Mouse (Mus musculus) cerebellum, postnatal 25 days (tissue): Measurements from ENCODE around the gene Pnldc1.
"Not testable (repeated sequence)": the region's sequence is repeated elsewhere in the genome, so short reads cannot be mapped to it uniquely, and the experiment has no call there.

Experiments
- DNase-seq, 2 experiments: peaks; one replicate each; pipeline ENCODE4 v3.0.0; 2021; ENCODE audit warnings: mixed read lengths in 2 of 2

Pnldc1 gene

GRCm38 (mm10) chr17:12906436-12906835 is 3.6 kb downstream of the Pnldc1 start:
- DNase-seq = no peak

DNA sequence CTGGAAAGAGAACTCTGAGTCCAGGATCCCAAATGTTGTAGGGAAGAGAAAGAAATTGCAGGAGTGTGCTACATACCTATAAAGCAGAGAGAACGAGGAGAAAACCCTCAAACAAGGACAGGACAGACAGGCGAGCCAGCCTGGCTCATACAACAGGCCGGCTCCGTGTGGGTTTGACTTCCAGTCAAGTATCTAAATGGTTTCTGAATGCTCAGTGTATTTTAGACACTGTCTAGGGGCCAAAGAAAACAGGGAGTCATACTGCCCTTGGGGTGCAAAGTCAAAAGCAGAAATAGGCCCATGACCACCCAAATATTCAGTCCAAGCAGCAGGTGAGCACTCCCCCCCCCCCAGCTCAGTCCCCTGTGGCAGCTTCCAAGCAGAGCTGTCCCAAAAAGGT is 4.2 kb downstream of the Pnldc1 start:
- no peak for DNase-seq

GRCm38 (mm10) chr17:12904349-12904748 is 5.7 kb downstream of the Pnldc1 start:
- no peak for DNase-seq

- no peak for DNase-seq
These were observed 6.4 kb downstream of the Pnldc1 start for GRCm38 (mm10) chr17:12903372-12904333.

- no peak for DNase-seq
These were observed 7.7 kb downstream of the Pnldc1 start for GRCm38 (mm10) chr17:12902291-12902690.

- not testable (repeated sequence) for DNase-seq
These were observed 11.4 kb downstream of the Pnldc1 start for GRCm38 (mm10) chr17:12898607-12899006.

GRCm38 (mm10) chr17:12897674-12898073 is 12.4 kb downstream of the Pnldc1 start:
- DNase-seq = no peak

- DNase-seq = no peak
These were observed 18.0 kb downstream of the Pnldc1 start for GRCm38 (mm10) chr17:12892033-12892432.

GRCm38 (mm10) chr17:12891054-12891453 is 19.0 kb downstream of the Pnldc1 start:
- peak; percentile 36 to 58 for DNase-seq

GRCm38 (mm10) chr17:12887021-12887775 is 22.8 kb downstream of the Pnldc1 start:
- no peak for DNase-seq

DNA sequence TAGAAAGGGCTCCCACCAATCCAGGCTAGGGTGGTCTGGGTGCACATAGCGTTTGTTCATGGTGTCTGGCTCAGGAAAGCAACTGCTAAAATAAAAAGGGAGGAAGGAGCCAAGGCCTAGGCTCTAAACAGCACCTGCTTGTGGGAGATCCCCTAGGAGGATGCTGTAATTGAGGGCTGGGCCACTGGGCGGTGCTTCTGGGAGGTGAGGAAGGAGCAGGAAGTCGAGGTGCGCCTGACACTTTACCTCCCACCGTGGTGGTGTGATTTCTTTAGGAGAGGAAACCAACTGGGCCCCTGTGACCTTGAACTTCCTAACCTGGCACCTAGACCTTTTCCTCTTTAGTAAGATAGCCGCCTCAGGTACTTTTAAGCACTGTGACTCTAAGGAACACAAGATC is 23.4 kb downstream of the Pnldc1 start:
- no peak for DNase-seq

GRCm38 (mm10) chr17:12881216-12881615 is 28.8 kb downstream of the Pnldc1 start:
- no peak for DNase-seq

DNA sequence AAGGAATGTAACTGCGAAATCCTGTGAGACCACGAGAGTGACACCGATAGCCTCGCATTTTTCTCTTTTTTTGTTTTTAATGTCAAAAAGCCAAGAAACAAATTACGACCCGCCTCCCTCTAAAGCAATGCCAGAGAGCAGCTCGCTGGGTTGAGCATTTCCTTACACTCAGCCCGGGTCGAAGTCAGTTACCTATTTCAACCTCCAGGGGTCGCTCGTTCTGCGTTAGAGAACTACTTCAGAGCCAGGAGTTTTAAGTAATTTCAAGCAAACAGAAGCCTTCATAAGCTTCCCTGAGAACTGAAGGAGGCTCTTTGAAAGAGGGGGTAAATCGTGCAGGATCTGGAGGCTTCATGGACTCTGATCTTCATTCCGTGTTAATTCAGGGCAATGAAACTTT is 29.9 kb downstream of the Pnldc1 start:
- DNase-seq = peak; percentile 82 to 88

GRCm38 (mm10) chr17:12875734-12876133 is 34.3 kb downstream of the Pnldc1 start, which contains the start of gene Mrgprh:
TSS of gene Mrgprh (plus strand) at chr17:12876034.
- no peak for DNase-seq

- DNase-seq = peak in 1 of 2 experiments; percentile 54
These were observed 37.6 kb downstream of the Pnldc1 start for GRCm38 (mm10) chr17:12872275-12873028.

DNA sequence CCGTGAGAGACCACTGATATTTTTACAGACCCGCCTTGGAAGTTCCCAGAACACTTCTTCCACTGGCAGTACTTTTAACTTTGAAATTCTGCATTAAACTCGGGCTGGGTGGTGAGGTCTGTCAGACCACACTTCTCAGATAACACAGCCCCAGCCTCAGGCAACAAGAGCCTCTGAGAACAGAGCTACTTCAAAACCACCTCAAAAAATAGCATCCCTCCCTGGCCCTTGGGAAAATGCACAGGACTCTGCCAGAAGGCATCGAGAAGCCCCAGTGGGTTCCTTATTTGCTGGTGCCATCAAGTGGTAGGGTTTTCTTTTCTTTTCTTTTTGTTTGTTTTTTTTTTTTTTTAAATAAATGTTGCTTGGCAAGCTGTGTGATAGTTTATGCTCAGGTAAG is 41.4 kb downstream of the Pnldc1 start:
- DNase-seq = no peak

DNA sequence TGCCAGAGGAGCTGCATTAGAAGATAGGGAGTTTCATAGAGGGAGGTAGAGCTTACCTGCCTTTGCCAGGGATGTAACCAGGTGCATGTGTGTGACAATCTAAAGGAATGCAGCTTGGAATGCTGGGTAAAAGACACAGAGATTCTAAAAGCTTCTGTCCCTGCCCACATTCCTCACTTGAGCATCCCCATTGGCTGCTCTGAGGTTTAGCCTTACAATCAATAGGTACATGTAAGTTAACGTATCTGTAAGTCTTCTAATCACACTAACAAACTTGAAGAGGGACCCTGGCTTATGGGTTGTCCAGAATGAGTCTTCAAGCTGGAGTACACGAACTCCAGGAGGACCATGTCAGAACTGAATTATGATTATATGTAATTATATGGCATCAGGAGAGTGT is 42.0 kb downstream of the Pnldc1 start, which contains the start of gene Mas1:
Gene Mas1, minus strand, starts transcription at position 101 of the 400 bp plus-strand sequence.
- no peak for DNase-seq

DNA sequence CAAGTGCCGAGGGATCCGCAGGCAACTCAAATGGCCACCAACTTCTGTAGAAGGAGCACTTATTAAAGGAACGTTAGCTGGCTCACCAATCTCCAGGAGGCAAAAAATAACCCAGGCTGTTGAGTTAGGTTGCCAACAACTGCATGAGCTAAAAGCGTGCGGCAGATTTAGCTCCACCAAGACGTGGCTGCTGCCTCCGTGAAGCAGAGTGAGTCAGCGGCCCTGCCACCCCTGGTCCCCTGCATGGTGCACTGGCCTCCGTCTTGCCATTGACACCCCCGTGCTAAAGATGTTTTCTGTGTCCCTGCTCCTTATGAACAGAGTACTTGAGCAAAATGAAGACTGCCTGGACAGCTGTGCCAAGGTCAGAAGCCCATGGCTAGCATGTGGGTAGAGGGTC is 43.2 kb downstream of the Pnldc1 start:
- DNase-seq = no peak

DNA sequence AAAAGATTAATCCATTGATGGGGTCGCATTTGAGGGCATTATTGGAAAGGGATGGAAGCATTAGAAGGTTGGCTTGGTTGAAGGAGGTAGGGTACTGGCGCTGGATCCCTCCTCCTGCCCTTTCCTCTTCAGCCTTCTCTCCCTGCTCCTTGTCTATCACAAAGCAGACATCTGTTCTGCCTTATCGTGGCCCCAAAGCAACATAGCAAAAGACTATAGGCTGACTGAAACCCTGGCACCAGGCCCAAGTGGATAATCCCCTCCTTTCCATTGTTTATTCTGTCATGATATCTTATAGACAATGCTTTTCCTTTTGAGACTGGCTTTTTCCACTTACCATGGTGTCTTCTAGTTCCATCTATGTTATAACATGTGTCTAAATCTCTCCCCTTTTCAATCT is 44.6 kb downstream of the Pnldc1 start:
- no peak for DNase-seq

- peak; percentile 49 to 61 for DNase-seq
These were observed 45.9 kb downstream of the Pnldc1 start for GRCm38 (mm10) chr17:12864111-12864510.

DNA sequence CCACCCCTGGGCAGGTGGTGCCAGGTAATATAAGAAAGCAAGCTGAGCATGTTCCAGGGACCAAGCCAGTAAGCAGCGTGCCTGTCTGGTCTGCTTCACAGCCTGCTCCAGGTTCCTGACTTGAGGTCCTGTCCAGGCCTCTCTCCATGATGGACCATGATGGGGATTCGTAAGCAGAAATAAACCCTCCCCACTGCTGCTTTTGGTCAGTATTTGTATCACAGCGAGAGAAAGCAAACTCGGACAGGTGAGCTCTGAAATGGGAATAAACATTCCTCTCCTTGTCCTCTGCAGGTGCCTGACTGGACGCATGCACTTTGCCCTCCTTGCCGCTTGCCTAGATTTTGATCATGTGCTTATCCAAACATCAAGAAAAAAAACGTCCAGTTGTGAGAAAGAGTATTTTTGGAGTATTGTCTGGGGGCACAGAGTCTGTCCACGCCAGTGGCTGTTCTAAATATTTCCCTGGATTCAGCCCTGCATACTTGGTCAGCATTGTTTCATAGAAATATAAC is 51.0 kb downstream of the Pnldc1 start:
- DNase-seq = no peak

- no peak for DNase-seq
These were observed 52.0 kb downstream of the Pnldc1 start for GRCm38 (mm10) chr17:12858072-12858471.

DNA sequence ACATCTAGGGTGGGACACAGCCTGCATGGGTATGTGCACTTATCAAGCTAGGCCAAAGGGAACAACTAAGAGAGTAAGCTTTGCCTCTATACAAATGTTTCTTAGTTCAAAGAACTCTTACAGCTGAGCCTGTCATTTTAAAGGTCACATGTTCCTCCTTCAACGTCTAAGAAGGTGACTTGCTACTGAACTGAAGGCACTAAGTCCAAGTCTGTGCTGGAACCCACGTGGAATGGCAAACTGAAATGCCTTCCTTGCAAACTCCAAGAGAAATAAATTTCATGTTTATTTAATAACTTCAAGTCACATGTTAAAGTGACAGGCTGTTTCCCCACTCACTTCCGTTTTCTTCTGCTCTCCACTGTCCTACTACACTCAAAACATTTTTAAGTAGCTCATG is 52.6 kb downstream of the Pnldc1 start:
- no peak for DNase-seq
